Mouse (Mus musculus) liver, embryonic 13.5 days (tissue): ENCODE data around the gene Btbd9. TPM values are rescaled to one million over a fixed set of nuclear protein-coding genes. Genes with fewer than 3 reads are reported as not detected.
A peak's percentile ranks its signal among the peaks of the same experiment; 100 is the strongest.

Source experiments
- ATAC-seq: fragments of 200-750 bp; cut with Nextera tagmentation; 2 replicates; pipeline ENCODE4 v1.8.0; 2017; ENCODE audit warnings: low read depth, mild to moderate bottlenecking, moderate number of reproducible peaks, moderate library complexity
- DNase-seq: peaks from one replicate; pipeline ENCODE4 v3.0.0; 2022
- H3K27ac ChIP-seq: fragments of 300-500 bp; sonication (generic); 2 replicates; pipeline ENCODE4 v1.5.1; 2015; ENCODE audit warnings: moderate library complexity, mild to moderate bottlenecking, inconsistent platforms
- H3K27me3 ChIP-seq: fragments of 300-500 bp; sonication (generic); 2 replicates; pipeline ENCODE4 v1.6.1; 2015; ENCODE audit warnings: mild to moderate bottlenecking, inconsistent platforms
- H3K36me3 ChIP-seq: fragments of 300-500 bp; sonication (generic); 2 replicates; pipeline ENCODE4 v1.6.1; 2015; ENCODE audit warnings: mild to moderate bottlenecking, inconsistent platforms
- H3K4me1 ChIP-seq: fragments of 300-500 bp; sonication (generic); replicated peaks from 2 replicates; pipeline ENCODE4 v1.6.1; 2015; ENCODE audit warnings: inconsistent platforms
- H3K4me2 ChIP-seq: fragments of 300-500 bp; sonication (generic); 2 replicates; pipeline ENCODE4 v1.6.1; 2015; ENCODE audit warnings: inconsistent platforms, mild to moderate bottlenecking, moderate library complexity
- H3K4me3 ChIP-seq: fragments of 300-500 bp; sonication (generic); replicated peaks from 2 replicates; pipeline ENCODE4 v1.5.1; 2015; ENCODE audit warnings: mild to moderate bottlenecking, inconsistent platforms
- H3K9ac ChIP-seq: fragments of 300-500 bp; sonication (generic); 2 replicates; pipeline ENCODE4 v1.6.1; 2015; ENCODE audit warnings: mild to moderate bottlenecking, inconsistent platforms
- H3K9me3 ChIP-seq: fragments of 300-500 bp; sonication (generic); replicated peaks from 2 replicates; pipeline ENCODE4 v1.6.1; 2016; ENCODE audit warnings: inconsistent platforms
- WGBS: fragments of 180-500 bp; shearing (Covaris S2); methylation state at CpG from one replicate; pipeline ENCODE4 v1.1.7; 2015; ENCODE audit not compliant: insufficient replicate concordance; 5-methylcytosine and 5-hydroxymethylcytosine counted together
- polyA plus RNA-seq: library from polyadenylated mRNA; unstranded; fragments of >200 nt; fragmentation: Nextera tagmentation; extraction: Ambion mirVana; gene quantifications from 2 replicates; pipeline ENCODE4 v1.2.1, GENCODE M21; 2015

The Btbd9 gene
- polyA plus RNA-seq, 1 experiment from 2014 or later, result 14.5 TPM

- H3K4me2 ChIP-seq, result no peak overlapping the region
- DNase-seq (no peak), ATAC-seq (no peak)
- no peaks in the 10 kb centered on the region for H3K9me3 ChIP-seq
- H3K36me3 ChIP-seq, result peaks cover 22% of the 10 kb centered on the region
- no peaks in the 10 kb centered on the region for H3K27me3 ChIP-seq
- H3K4me1 ChIP-seq, result peaks cover 26% of the 10 kb centered on the region
- 77% methylated on average over 17 of the region's 17 CpGs for WGBS
- H3K27ac ChIP-seq, result 0 out of 2 replicates have a peak overlapping the region, but pooled peaks have one; percentile 5
- no peak overlapping the region for H3K4me3 ChIP-seq
- H3K9ac ChIP-seq, result no peak overlapping the region
These were observed 379.6 kb downstream of the Btbd9 start for GRCm38 (mm10) chr17:30196401-30197279.

- no peak for ATAC-seq
- Histone ChIP-seq H3K9ac (no peak overlapping the region), H3K4me2 (no peak overlapping the region), H3K27me3 (no peaks in the 10 kb centered on the region), H3K4me1 (peaks cover 24% of the 10 kb centered on the region), H3K9me3 (no peaks in the 10 kb centered on the region), H3K4me3 (no peak overlapping the region), H3K36me3 (peaks cover 22% of the 10 kb centered on the region), H3K27ac (no peak overlapping the region)
- DNase-seq, result no peak
- WGBS, result 85% methylated on average over 13 of the region's 21 CpGs
These were observed 380.6 kb downstream of the Btbd9 start for GRCm38 (mm10) chr17:30195591-30196183.

- 75% methylated on average over 11 of the region's 11 CpGs for WGBS
- Histone ChIP-seq H3K4me1 (peaks cover 20% of the 10 kb centered on the region; the same call in 1 of the 2 replicates), H3K27me3 (no peaks in the 10 kb centered on the region), H3K27ac (no peak overlapping the region), H3K36me3 (peaks cover 22% of the 10 kb centered on the region), H3K9me3 (no peaks in the 10 kb centered on the region), H3K4me3 (no peak overlapping the region), H3K9ac (no peak overlapping the region), H3K4me2 (no peak overlapping the region)
- DNase-seq (no peak), ATAC-seq (no peak)
These were observed 381.5 kb downstream of the Btbd9 start for GRCm38 (mm10) chr17:30194629-30195445.

- H3K27me3 ChIP-seq, result no peaks in the 10 kb centered on the region
- no peak overlapping the region for H3K4me2 ChIP-seq
- no peak overlapping the region for H3K4me3 ChIP-seq
- H3K4me1 ChIP-seq, result peaks cover 14% of the 10 kb centered on the region; the same call in 1 of the 2 replicates
- 72% methylated on average over 3 of the region's 3 CpGs for WGBS
- H3K36me3 ChIP-seq, result peaks cover 22% of the 10 kb centered on the region
- ATAC-seq, result no peak
- no peak for DNase-seq
- H3K9ac ChIP-seq, result no peak overlapping the region
- no peak overlapping the region for H3K27ac ChIP-seq
- no peaks in the 10 kb centered on the region for H3K9me3 ChIP-seq
These were observed 382.2 kb downstream of the Btbd9 start for GRCm38 (mm10) chr17:30194091-30194490.

- H3K4me2 ChIP-seq, result no peak overlapping the region
- H3K9me3 ChIP-seq, result no peaks in the 10 kb centered on the region
- 39% methylated on average over 2 of the region's 2 CpGs for WGBS
- H3K27me3 ChIP-seq, result no peaks in the 10 kb centered on the region
- no peak overlapping the region for H3K4me3 ChIP-seq
- H3K27ac ChIP-seq, result no peak overlapping the region
- ATAC-seq, result no peak
- no peak for DNase-seq
- H3K36me3 ChIP-seq, result peaks cover 22% of the 10 kb centered on the region
- no peak overlapping the region for H3K9ac ChIP-seq
- H3K4me1 ChIP-seq, result peaks cover 14% of the 10 kb centered on the region; the same call in 1 of the 2 replicates
These were observed 382.7 kb downstream of the Btbd9 start for GRCm38 (mm10) chr17:30193615-30194014.

- WGBS, result 90% methylated on average over 26 of the region's 26 CpGs
- H3K9me3 ChIP-seq, result no peaks in the 10 kb centered on the region
- H3K4me2 ChIP-seq, result no peak overlapping the region
- H3K36me3 ChIP-seq, result peaks cover 22% of the 10 kb centered on the region
- H3K27ac ChIP-seq, result no peak overlapping the region
- no peak for ATAC-seq
- no peak overlapping the region for H3K4me3 ChIP-seq
- peaks cover 21% of the 10 kb centered on the region for H3K4me1 ChIP-seq
- H3K9ac ChIP-seq, result no peak overlapping the region
- H3K27me3 ChIP-seq, result no peaks in the 10 kb centered on the region
- DNase-seq, result no peak
These were observed 383.8 kb downstream of the Btbd9 start for GRCm38 (mm10) chr17:30192416-30193005.

- ATAC-seq, result no peak
- H3K27ac ChIP-seq, result no peak overlapping the region
- H3K36me3 ChIP-seq, result peaks cover 22% of the 10 kb centered on the region
- DNase-seq, result no peak
- no peak overlapping the region for H3K4me3 ChIP-seq
- H3K4me1 ChIP-seq, result peaks cover 15% of the 10 kb centered on the region
- no peaks in the 10 kb centered on the region for H3K9me3 ChIP-seq
- no peak overlapping the region for H3K9ac ChIP-seq
- no peak overlapping the region for H3K4me2 ChIP-seq
- H3K27me3 ChIP-seq, result no peaks in the 10 kb centered on the region
- 76% methylated on average over 11 of the region's 11 CpGs for WGBS
These were observed 385.1 kb downstream of the Btbd9 start for GRCm38 (mm10) chr17:30191097-30191640.

GRCm38 (mm10) chr17:30188031-30188981 lies 388.0 kb downstream of the Btbd9 start:
- peaks cover 10% of the 10 kb centered on the region for H3K4me1 ChIP-seq
- H3K9me3 ChIP-seq, result no peaks in the 10 kb centered on the region
- H3K4me2 ChIP-seq, result no peak overlapping the region
- 65% methylated on average over 20 of the region's 20 CpGs for WGBS
- no peak for DNase-seq
- H3K27me3 ChIP-seq, result no peaks in the 10 kb centered on the region
- ATAC-seq, result no peak
- H3K4me3 ChIP-seq, result no peak overlapping the region
- no peak overlapping the region for H3K27ac ChIP-seq
- H3K36me3 ChIP-seq, result peaks cover 15% of the 10 kb centered on the region
- no peak overlapping the region for H3K9ac ChIP-seq

GRCm38 (mm10) chr17:30187581-30187980 lies 388.7 kb downstream of the Btbd9 start:
- WGBS, result 72% methylated on average over 5 of the region's 5 CpGs
- ATAC-seq (no peak), DNase-seq (no peak)
- Histone ChIP-seq H3K4me3 (no peak overlapping the region), H3K27me3 (no peaks in the 10 kb centered on the region), H3K9me3 (no peaks in the 10 kb centered on the region), H3K36me3 (peaks cover 8% of the 10 kb centered on the region), H3K4me1 (peaks cover 10% of the 10 kb centered on the region), H3K27ac (no peak overlapping the region), H3K4me2 (no peak overlapping the region), H3K9ac (no peak overlapping the region)

- H3K9me3 ChIP-seq, result no peaks in the 10 kb centered on the region
- ATAC-seq, result no peak
- no peak for DNase-seq
- H3K4me3 ChIP-seq, result no peak overlapping the region
- no peaks in the 10 kb centered on the region for H3K27me3 ChIP-seq
- no peak overlapping the region for H3K27ac ChIP-seq
- no peak overlapping the region for H3K4me2 ChIP-seq
- H3K4me1 ChIP-seq, result peaks cover 10% of the 10 kb centered on the region
- 86% methylated on average over 6 of the region's 6 CpGs for WGBS
- H3K36me3 ChIP-seq, result peaks cover 3% of the 10 kb centered on the region; the same call in 1 of the 2 replicates
- no peak overlapping the region for H3K9ac ChIP-seq
These were observed 389.1 kb downstream of the Btbd9 start for GRCm38 (mm10) chr17:30187154-30187553.
